8 mouse cellular contexts compared by ENCODE assay signal in the genomic region with DNA sequence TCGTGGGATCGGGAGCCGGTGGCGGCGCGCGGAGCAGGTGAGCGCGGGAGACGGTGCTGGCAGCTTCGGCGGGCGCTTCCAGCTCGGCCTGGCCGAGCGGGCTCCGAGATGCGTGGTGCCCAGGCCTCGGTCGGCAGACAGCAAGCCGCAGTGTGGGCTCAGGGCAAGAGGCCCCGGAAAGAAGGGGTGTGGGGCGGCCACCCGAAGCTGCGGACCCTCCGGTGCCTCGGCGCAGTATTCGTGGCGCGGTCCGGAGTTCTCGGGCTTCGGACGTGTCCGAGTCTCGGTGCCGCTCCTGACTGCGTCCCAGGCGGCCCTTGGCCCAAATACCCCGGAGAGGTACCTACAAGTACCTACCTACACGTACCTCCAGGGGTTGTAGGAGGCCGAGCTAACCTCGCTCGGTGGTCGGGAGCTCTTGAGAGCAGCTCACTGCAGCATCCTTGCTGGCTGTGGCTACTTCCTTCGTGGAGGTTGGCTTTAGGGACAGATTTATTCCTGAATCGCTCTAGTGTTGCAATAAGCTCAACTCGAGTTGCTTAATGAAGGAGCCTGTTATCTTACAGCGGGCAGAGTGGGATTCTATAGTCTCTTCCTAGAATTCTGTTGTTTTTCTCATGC. TPM values are rescaled to one million over a fixed set of nuclear protein-coding genes. Genes with fewer than 3 reads are reported as not detected.
DNase-seq lines count a peak whose midpoint lies in the region; ATAC-seq and TF ChIP-seq lines count a peak whose summit lies in the region.

No protein-coding gene starts in this region.

- no peaks in the 10 kb centered on the region for H3K9me3 ChIP-seq in midbrain, embryonic 15.5 days

- H3K27me3 ChIP-seq in heart, adult 2 months (ENCODE audit: control insufficient read depth, insufficient read depth, low read length), result no peaks in the 10 kb centered on the region
- H3K27me3 ChIP-seq in midbrain, embryonic 15.5 days (replicated peaks), result peaks cover 14% of the 10 kb centered on the region

- TF ChIP-seq POLR2A in heart, adult 2 months (IDR thresholded peaks at IDR 0.05; ENCODE audit: insufficient read depth, low read depth, low read length), result no peak

- peaks cover 2% of the 10 kb centered on the region; the same call in 1 of the 2 replicates for H3K36me3 ChIP-seq in heart, adult 2 months (ENCODE audit: control insufficient read depth, insufficient read depth, low read length)
- no peaks in the 10 kb centered on the region for H3K36me3 ChIP-seq in midbrain, embryonic 15.5 days (replicated peaks)

- no peaks in the 10 kb centered on the region for H3K79me2 ChIP-seq in heart, adult 2 months (replicated peaks; ENCODE audit: control insufficient read depth, insufficient read depth, low read length)

- H3K4me3 ChIP-seq in heart, adult 2 months, result peak overlapping the region; percentile 82
- H3K4me3 ChIP-seq in midbrain, embryonic 15.5 days, result peak overlapping the region; percentile 93

- peak overlapping the region; percentile 60 for H3K4me2 ChIP-seq in midbrain, embryonic 15.5 days

- H3K27ac ChIP-seq in heart, adult 2 months, result peak overlapping the region; percentile 30; the same call in 1 of the 2 replicates
- H3K27ac ChIP-seq in midbrain, embryonic 15.5 days, result peak overlapping the region; percentile 79

- peak; percentile 24 for ATAC-seq in inflammation-experienced regulatory T-cells, adult 6 months
- peak; percentile 79 for ATAC-seq in midbrain, embryonic 15.5 days (replicated peaks)

- no peak for TF ChIP-seq EP300 in heart, adult 2 months (IDR thresholded peaks at IDR 0.05; ENCODE audit: insufficient read depth, low read depth, low read length)

- intact Hi-C loops in heart, adult 2 months (cut with DNase I), result no loop called here

- H3K4me1 ChIP-seq in heart, adult 2 months (ENCODE audit: control insufficient read depth, insufficient read depth, low read length), result peaks cover 2% of the 10 kb centered on the region
- peaks cover 14% of the 10 kb centered on the region for H3K4me1 ChIP-seq in midbrain, embryonic 15.5 days

- TF ChIP-seq CTCF in heart, adult 2 months (IDR thresholded peaks at IDR 0.05), result no peak

- peak overlapping the region; percentile 74 for H3K9ac ChIP-seq in heart, adult 2 months (ENCODE audit: low read depth, low read length)
- peak overlapping the region; percentile 82 for H3K9ac ChIP-seq in midbrain, embryonic 15.5 days

- no peak for DNase-seq in heart, adult 2 months
- no peak for DNase-seq in heart, adult 8-10 months (ENCODE audit: low spot score)
- peak; percentile 51 for DNase-seq in 416B (ENCODE audit: low read depth)
- DNase-seq in c-Kit-positive CD71-positive TER-119-negative erythroid progenitor cells, embryonic 14.5 days (ENCODE audit: low read depth), result peak; percentile 44
- DNase-seq in spleen, postnatal 10 days (ENCODE audit: low spot score in 2 of 2), result no peak
- no peak for DNase-seq in cerebellum, adult 11 months

- WGBS in heart, adult 2 months, result under 1% methylated on average over 49 of the region's 50 CpGs
- under 1% methylated on average over 50 of the region's 50 CpGs for WGBS in midbrain, embryonic 15.5 days

RNA-seq across cellular contexts. Expression of gene Faim, which starts 0.4 kb away (rescaled TPM):
- 1 to 10 TPM; 4.1 to 5.4 TPM for total RNA-seq in heart, adult 2 months (2021)
- 2.1 and 3.7 TPM in 2 replicates for polyA plus RNA-seq in heart, adult 2 months (2012; rRNA removed)
- 1 to 10 TPM; 3.8 to 5.6 (median 4.3) TPM for total RNA-seq in heart, adult 8-10 months (2022)
- 10 to 100 TPM; 51.4 to 76.6 (median 60.3) TPM for polyA plus RNA-seq in inflammation-experienced regulatory T-cells, adult 6 months (2017; shearing (Covaris generic))
- polyA plus RNA-seq in midbrain, embryonic 15.5 days (2015; fragmentation: Nextera tagmentation; extraction: Ambion mirVana), result 110 and 115 TPM in 2 replicates

RNA-seq across cellular contexts. Expression of gene Foxl2, which starts 31.5 kb away (rescaled TPM):
- not detected for total RNA-seq in heart, adult 2 months (2021)
- polyA plus RNA-seq in heart, adult 2 months (2012; rRNA removed), result not detected in 2 replicates
- total RNA-seq in heart, adult 8-10 months (2022), result not detected
- not detected for polyA plus RNA-seq in inflammation-experienced regulatory T-cells, adult 6 months (2017; shearing (Covaris generic))
- polyA plus RNA-seq in midbrain, embryonic 15.5 days (2015; fragmentation: Nextera tagmentation; extraction: Ambion mirVana), result 0.61 and 0.75 TPM in 2 replicates

RNA-seq across cellular contexts. Expression of gene Gm1123, which starts 48.9 kb away (rescaled TPM):
- total RNA-seq in heart, adult 2 months (2021), result not detected
- 0.12 TPM in 1 of 2 replicates, not detected in the other for polyA plus RNA-seq in heart, adult 2 months (2012; rRNA removed)
- total RNA-seq in heart, adult 8-10 months (2022), result not detected
- 1 to 10 TPM in 1 of 3 experiments, under 1 TPM in 2; 0.54 to 1.6 (median 0.88) TPM for polyA plus RNA-seq in inflammation-experienced regulatory T-cells, adult 6 months (2017; shearing (Covaris generic))
- 0.11 and 0.18 TPM in 2 replicates for polyA plus RNA-seq in midbrain, embryonic 15.5 days (2015; fragmentation: Nextera tagmentation; extraction: Ambion mirVana)

Comparison
In these comparisons a context has a peak if more than half of its experiments do, and no peak if none do; other contexts are left out.
1. DNase-seq: peak in 416B (single experiment) and c-Kit-positive CD71-positive TER-119-negative erythroid progenitor cells, embryonic 14.5 days (single experiment); none in heart, adult 2 months (0 of 2), heart, adult 8-10 months (single experiment), spleen, postnatal 10 days (0 of 2) and cerebellum, adult 11 months (single experiment).
2. RNA of gene Faim, which starts 0.4 kb away (polyA plus RNA-seq): 110 to 115 TPM in midbrain, embryonic 15.5 days and 51.4 to 76.6 TPM in inflammation-experienced regulatory T-cells, adult 6 months; 2.1 to 3.7 TPM in heart, adult 2 months; every median in the first group is over 10 times any median in the second.